Mouse (Mus musculus) kidney, adult 8-10 months (tissue): ENCODE data around the gene BC025446.

Experiments
- DNase-seq, 2 experiments: peaks; one replicate each; pipeline ENCODE4 v3.0.0; 2022

Gene BC025446

DNA sequence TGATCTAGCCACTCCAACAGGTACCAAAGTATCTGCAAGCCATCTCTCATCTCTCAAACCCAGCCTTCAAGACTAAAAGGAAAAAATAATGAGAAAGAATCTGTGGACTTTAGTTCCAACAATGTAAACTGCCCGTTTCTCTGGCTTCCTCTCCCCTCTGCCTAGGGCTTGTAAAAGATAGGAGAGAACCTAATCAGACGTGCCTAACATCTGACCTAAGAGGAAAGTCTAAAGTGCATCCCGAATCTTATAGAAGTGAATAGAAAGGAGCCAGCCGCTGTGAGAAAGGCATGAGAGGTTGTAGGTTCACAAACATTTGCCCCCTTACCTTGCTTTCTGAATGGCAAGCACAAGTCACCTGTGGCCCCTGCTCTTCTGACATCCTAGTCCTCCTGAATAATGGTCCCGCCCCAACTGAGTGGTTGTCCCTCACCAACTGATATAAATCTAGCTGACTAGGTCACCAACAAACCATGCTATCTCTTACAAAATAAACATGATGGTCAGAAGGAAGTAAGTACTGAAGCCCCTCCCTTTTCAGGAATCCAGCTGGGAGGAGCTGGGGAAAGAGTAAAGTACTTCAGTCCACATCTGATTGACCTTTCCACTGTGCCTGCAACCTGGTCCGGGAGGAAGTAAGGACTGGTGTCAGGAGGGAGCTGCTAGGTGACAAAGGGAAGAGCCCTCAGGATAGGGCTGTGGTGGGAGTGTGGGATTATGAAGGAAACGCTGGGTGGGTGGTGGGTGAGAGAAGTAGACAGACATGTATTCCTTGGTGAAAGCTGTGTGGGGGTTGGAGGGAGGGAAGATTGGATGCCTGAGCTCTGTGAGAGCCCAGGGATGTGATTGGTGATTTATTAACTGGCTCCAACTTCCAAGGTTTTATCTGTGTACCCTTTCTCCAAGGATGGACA is at the start of gene BC025446:
BC025446 (plus strand) TSS at position 599 of the 914 bp plus-strand sequence.
- DNase-seq = peak; percentile 68 to 78

DNA sequence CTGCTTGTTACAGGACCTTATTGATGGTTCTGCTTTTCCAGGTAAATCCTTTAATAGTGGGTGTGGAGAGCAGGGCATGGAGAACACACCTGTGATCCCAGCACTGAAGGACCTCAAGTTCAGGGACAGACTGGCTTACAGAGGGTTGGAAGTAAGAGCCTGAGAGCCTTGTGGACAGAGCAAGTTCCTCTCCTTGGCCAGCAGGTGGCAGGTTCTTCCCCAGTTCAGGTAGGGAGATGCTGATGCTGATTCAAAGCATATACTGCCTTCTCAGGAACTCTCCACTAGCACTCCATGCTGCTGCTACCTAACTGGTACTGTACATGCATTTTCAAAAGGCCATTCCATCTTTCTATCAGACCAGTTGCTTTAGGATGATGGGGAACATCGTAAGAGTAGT is 40.7 kb upstream of the BC025446 start:
- peak; percentile 15 to 27 for DNase-seq

DNA sequence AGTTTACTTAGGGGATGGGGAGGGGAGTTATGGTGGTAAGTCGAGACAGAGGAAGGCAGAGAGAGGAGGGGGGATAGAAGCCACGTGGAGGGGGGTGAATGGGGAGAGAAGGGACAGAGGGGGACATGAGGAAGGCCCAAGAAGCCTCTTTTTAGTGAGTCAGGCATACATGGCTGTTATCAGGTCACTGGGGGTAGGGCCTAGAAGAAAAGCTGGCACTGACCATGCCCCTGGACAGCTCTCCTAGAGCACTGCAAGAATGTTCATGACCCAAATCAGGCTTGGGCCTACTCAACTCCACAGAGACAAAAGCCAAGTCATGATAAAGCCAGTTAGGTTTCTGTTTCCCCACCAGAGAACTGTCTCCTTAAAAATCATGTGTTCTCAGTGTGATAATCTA is 29.9 kb upstream of the BC025446 start:
- DNase-seq = no peak

DNA sequence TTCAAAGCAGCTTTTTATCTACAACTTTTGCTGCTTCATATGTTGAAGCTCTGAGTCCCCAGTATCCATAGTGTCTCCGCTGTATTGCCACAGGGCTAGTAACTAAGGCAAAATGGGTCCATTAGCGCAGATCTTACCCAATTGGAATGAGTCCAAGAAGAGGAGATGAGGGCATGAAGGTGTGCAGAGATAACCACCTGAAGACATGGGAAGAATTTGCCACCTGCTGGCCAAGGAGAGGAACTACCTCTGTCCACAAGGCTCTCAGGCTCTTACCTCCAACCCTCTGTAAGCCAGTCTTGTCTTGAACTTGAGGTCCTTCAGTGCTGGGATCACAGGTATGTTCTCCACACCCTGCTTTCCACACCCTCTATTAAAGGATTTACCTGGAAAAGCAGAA is 27.1 kb upstream of the BC025446 start:
- DNase-seq = no peak

DNA sequence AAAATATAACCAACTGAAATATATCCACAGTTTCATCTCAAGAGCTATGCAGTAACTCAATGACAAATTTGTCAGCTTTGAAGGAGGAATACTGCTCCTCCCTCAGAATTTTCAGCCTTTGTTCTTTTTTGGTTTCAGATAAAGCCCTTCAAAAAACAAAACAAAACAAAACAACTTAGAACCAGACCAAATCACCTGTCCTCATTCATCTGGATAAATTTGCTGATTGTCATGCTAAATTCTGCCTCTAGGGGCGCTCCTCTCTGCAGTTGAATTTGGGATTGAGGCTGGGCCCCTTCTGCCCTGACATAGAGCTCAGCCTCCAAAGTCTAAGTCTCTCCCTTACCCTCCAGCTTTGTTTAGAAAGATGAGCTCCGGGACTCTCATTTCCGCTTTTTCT is 25.6 kb upstream of the BC025446 start:
- DNase-seq = peak in 1 of 2 experiments; percentile 43

DNA sequence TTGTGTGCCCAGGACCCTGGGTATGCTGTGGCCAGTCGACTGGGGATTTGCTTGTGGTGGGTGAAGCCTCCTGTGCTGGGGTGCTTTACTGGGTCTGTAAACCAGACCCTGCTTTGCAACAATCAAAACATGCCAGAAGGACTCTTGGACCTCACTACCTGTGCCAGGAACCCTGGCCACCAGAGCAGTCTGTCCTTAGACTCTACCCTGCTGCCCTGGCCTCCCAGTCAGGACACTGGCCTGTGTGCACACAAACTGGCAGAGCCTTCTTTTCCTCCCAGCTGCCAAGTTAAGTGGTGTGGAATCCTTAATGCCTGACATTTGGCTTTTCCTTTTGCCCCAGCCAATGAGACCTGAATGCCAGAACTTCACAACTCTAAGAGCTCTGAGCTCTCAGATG is 655 bp downstream of the BC025446 start:
- peak; percentile 74 to 80 for DNase-seq

DNA sequence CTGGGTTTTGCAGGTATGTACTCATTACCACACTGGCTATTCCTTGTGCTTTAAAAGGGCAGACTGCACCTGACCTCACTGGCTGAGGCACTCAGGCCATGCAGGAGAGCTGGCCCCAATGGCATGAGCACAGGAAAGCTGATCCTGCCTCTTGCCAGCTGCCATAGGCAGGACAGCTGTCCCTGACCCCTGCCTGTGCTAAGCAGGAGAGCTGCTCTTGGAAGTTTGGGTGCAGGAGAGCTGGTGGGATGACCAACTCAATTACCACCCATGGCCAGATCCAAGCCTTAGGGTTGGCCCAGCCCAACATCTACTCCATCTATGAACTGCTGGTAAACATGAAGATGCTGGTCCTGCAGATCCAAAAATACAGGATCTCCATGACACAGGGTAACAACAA is 5.8 kb downstream of the BC025446 start:
- DNase-seq = no peak

DNA sequence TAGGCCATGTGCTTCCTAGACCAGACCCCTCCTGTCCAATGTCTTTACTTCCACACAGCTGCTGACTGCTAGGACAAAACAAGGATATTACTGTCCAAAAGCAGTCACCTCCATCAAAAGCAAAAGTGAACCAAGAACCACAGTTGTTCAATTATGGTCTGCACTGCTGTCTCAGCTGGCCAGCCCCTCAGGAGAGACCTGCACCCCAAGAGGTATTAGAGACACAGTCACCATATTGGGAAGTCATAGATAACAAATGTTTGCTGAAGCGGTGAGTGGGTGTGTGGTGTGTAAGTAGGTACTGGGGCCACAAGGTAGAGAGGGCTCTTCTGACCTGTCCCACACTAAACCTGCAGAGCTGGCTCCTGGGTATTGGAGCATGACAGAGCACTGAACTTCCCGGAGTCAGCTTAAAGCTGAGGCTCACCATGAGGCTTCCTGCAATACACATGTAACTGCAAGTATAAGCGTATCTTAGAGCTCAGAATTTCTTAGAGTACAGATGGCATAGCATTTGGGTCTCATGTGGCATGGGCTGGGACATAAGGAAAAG is 21.6 kb downstream of the BC025446 start:
- no peak for DNase-seq

DNA sequence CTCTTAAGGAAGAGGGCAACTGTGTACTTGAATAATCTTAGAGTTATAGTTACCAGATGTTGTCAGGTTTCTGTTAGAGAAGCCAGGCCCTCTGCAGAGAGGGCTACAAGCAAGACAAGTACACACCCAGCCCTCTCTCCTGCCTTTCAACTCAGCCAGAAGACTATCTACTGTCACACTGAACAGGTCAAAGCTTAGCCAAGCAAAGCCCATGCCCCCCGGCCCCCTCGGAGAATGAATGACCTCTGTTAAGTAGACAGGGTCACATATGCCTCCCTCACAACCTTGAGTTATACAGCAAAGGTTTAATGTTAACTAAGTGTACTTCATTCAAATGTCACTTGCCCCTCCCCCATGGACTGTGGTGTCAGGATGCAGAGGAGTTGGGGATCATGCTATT is 24.4 kb downstream of the BC025446 start:
- DNase-seq = peak in 1 of 2 experiments; percentile 12

DNA sequence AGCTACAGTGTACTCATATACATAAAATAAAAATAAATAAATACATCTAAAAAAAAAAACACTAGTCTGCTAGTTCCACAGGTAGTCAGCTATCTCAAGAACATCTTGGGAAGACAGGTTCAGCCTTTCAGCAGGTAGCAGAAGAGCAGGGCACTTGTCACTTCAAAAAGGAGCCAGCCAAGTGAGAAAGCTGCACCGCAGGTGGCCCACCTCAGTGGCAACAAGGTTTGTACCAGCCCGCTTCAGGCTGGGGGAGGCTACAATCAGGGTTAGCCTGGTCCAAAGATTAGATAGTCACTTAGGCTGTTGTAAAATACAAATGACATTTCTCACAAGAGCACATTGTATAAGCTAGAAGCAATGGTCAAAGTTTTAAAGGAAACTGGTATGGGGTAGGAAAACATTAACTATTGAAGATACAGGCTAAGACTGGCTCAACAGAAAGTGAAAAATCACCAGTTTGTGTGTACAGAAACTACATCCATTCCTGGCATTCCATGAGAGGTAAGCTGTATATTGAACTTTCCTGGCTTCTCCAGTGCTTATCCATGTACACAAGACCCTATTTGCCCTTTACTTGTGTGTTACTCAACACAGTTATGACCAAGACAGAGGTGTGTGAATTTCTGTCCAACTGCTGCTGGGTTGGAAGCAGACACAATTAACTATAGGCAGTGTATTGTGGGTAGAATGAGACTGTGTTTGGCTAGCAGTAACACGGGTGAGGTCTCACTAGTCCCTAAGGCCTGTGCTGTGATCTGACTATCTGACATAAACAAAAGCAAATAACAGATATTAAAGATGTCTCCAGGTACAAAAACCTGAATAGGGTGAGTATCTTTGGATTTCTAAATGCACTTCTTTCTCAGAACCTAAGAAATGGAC is 26.8 kb downstream of the BC025446 start:
- DNase-seq = peak in 1 of 2 experiments; percentile 17

DNA sequence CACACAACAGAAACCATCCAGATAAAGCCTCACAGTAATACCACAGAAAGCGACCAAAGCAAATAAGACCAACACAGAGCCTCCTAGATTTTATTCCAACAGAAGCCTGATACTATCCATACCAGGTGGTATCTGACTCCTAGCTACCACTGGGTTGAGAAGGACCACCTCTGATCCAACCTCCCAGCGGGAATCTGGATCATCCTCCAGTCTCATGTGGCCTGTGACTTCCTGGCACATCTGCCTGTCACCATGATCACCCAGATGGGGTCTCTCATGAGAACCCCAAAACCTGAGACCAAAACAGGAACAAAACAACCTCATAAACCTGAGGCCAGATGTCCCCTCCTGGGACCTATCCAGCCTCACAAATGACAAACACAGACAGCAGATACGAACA is 38.5 kb downstream of the BC025446 start:
- DNase-seq = no peak

DNA sequence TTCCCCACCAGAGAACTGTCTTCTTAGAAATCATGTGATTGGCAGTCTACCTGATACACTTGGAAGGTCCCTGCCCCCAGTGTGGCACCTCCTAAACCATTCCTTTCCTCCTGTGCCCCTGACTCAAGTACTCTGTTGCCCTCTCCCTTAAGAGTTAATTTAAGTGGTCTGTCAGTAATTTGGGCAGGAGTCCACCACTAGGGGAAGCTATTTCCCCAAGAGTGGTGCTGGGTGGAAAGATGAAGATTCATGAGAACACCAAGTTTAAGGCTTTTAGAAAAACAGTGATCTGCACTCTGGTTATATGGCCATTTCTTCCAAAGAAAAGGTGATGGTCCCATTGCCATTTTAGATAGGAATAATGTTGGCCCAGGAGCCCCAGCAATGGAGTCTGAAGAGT is 49.7 kb downstream of the BC025446 start:
- DNase-seq = peak in 1 of 2 experiments; percentile 15

DNA sequence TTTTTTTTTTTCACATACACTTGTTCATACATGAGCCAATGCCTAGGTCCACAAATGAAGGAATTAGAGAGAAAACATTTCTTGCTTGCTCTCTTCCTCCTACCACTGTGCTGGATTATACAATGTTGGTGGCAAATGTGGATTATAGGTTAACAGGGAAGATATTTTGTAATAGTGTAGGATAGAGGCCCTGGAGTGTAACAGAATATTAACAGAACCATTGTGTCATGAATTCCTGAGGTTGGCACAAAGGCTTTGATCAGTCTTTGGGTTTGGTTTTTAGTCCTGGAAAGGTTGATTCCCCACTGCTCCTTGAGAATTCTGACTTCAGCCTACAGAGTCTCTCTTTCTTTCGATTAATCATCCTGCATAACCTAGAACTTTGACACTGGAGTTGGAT is 50.5 kb downstream of the BC025446 start:
- peak in 1 of 2 experiments; percentile 42 for DNase-seq

DNA sequence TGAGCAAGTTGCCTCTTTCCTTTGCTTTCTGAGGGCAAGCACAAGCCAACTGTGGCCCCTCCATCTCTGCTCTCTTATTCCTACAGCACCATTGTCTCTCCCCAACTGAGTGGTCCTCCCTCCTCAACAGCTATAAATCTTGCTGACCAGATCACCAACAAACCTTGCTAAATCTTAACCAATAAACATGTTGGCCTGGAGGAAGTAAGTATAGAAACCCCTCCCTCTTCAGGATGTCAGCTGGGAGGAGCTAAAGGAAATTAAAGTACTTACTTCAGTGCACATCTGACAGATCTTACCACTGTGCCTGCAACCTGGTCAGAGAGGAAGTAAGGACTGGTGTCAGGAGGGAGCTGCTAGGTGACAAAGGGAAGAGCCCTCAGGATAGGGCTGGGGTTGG is 51.9 kb downstream of the BC025446 start, which contains the start of gene Ly6f:
Ly6f (plus strand) TSS at position 301 of the 400 bp plus-strand sequence.
- no peak for DNase-seq

DNA sequence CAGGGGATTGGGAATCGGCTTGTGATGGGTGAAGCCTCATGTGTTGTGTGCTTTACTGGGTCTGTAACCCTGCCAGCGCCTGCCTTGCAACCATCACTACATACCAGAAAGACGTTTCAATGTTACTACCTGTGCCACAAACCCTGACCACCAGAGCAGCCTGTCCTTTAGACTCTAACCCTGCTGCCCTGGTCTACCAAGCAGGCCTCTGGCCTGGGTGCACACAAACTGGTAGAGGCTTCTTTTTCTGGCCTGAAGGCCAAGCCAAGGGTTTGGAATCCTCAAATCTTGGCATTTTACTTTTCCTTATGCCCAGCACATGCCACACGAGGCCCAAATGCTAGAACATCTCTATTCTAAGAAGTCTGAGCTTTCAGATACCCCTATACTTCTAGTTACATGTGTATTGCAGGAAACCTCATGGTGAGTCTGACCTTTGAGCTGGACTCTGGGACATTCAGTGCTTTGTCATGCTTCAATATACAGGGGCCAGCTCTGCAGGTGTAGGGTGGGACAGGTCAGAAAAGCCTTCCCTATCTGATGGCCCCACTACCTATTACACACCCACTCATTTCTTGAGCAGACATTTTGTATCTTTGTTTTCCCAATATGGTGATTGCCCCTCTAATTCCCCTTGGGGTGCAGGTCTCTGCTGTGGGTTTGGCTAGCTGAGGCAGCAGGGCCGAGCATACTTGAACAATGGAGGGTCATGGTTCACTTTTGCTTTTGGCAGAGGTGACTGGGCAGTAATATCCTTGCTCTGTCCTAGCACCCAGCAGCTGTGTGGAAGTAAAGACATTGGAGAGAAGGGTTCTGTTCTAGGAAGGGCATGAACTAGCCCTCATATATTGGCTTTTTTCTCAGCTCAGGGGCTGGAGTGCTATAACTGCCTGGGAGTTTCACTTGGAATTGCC is 53.0 kb downstream of the BC025446 start:
- DNase-seq = peak; percentile 25 to 61

DNA sequence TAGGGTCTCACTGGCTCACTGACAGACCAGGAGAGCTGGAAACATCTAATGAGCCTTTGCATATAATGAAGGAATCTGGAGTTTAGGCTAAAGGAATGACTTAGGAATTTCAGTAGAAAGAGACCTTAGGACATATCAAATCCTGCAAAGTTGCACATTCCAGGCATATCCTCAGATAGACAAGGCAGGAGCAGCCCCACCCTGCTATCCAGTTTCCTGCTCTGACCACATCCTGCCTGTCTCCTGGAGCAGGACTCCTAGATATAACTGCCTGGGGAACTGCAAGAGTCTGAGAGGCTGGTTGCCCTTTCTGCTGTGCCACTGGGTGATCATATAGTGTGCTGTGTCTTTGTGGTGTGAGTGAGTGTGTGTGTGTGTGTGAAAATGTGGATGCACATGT is 54.0 kb downstream of the BC025446 start:
- DNase-seq = no peak

DNA sequence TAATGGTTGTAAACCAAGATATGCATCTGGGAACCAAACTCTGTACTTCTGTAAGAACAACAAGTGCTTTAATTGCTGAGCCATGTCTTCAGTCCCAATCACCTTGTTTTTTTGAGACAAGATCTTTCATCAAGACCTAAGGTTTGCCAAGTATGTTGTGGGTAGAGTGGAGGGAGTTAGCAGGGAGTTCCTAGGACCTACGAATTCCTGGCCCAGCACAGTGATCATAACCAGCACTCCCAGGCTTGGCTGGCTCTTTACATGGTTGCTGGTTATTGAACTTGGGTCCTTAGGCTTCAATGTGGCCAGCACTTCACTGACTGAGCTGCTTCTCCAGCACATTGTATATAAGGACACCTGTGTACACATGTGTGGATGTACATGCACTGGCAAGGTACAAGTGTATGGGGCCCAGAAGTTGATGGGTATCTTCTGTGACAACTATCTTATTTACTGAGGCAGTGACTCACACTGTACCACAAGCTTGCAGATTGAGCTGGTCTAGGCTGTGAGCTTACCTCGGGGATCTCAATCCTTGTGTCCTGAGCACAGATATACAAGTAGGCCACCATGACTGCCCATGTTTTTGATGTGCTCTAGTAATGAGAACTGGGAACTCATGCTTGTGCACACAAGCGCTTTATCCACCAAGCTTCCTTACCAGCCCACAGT is 54.7 kb downstream of the BC025446 start:
- no peak for DNase-seq

DNA sequence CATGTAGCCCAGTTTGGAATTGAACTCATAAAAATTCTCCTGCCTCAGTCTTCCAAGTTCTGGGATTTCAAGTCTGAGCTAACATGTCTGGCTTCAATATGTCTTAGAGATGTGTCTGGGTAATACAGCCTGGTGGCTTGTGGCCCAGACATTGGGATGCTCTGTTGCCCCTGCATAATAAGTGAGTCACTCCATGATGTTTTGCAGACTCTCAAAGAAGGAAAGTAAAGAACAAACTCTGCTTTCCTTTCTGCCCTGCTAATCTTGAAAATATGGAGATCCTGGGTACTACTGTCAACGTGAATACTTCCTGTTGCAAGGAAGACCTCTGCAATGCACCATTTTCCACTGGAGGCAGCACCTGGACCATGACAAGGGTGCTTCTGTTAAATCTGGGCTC is 55.2 kb downstream of the BC025446 start:
- no peak for DNase-seq

DNA sequence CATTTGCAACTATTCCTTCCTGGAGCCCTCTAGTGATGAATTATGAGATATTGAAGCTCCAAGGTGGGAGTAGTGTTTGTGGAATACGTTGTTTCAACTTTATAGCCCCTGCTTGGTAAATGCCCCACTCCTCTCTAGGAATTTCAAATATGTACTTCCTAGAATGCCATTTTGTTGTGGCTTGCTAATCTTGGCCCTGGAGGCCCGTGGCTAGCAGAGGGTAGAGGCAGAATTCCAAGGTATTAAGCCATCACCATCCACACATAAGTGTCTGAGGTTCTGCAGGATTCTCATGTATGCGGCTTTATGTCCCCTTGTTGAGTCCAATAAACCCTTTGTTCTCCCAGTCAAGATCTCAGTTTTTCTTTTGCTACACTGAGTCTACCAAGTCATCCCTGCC is 55.7 kb downstream of the BC025446 start:
- DNase-seq = no peak
